Mouse (Mus musculus) limb, embryonic 14.5 days (tissue): ENCODE results near the gene Hnrnpl. TPM values are rescaled to one million over a fixed set of nuclear protein-coding genes. Genes with fewer than 3 reads are reported as not detected.

ENCODE experiments used
- ATAC-seq: fragments of 200-750 bp; cut with Nextera tagmentation; 2 replicates; pipeline ENCODE4 v1.8.0; 2017; ENCODE audit warnings: low read depth, moderate number of reproducible peaks, moderate TSS enrichment; ENCODE audit not compliant: low FRiP score
- DNase-seq: peaks from one replicate; pipeline ENCODE4 v3.0.0-alpha.2; 2015; ENCODE audit warnings: low spot score
- H3K27ac ChIP-seq: fragments of 300-500 bp; sonication (generic); replicated peaks from 2 replicates; pipeline ENCODE4 v1.5.1; 2014; ENCODE audit warnings: low read depth, mild to moderate bottlenecking, low read length, moderate library complexity, mixed read lengths
- H3K27me3 ChIP-seq: fragments of 300-500 bp; sonication (generic); 2 replicates; pipeline ENCODE4 v1.6.1; 2014; ENCODE audit warnings: low read length, mixed read lengths; ENCODE audit not compliant: control insufficient read depth, insufficient read depth
- H3K36me3 ChIP-seq: fragments of 300-500 bp; sonication (generic); 2 replicates; pipeline ENCODE4 v1.6.1; 2014; ENCODE audit warnings: mild to moderate bottlenecking, low read length, moderate library complexity, mixed read lengths; ENCODE audit not compliant: control insufficient read depth, insufficient read depth
- H3K4me1 ChIP-seq: fragments of 300-500 bp; sonication (generic); 2 replicates; pipeline ENCODE4 v1.6.1; 2014; ENCODE audit warnings: antibody characterized with exemption, low read length, mixed read lengths; ENCODE audit not compliant: control insufficient read depth, insufficient read depth
- H3K4me2 ChIP-seq: fragments of 300-500 bp; sonication (generic); replicated peaks from 2 replicates; pipeline ENCODE4 v1.6.1; 2014; ENCODE audit warnings: low read depth, mild to moderate bottlenecking, low read length, moderate library complexity; ENCODE audit not compliant: severe bottlenecking
- H3K4me3 ChIP-seq: fragments of 300-500 bp; sonication (generic); replicated peaks from 2 replicates; pipeline ENCODE4 v1.5.1; 2014; ENCODE audit warnings: low read length
- H3K9ac ChIP-seq: fragments of 300-500 bp; sonication (generic); 2 replicates; pipeline ENCODE4 v1.6.1; 2014; ENCODE audit warnings: mild to moderate bottlenecking, low read depth, low read length, moderate library complexity; ENCODE audit not compliant: severe bottlenecking
- H3K9me3 ChIP-seq: fragments of 300-500 bp; sonication (generic); 2 replicates; pipeline ENCODE4 v1.6.1; 2016; ENCODE audit warnings: low read length; ENCODE audit not compliant: control insufficient read depth
- POLR2A ChIP-seq: fragments of 200-500 bp; IDR thresholded peaks from 2 replicates; pipeline ENCODE4 v1.8.0; 2012; ENCODE audit warnings: inconsistent platforms, mild to moderate bottlenecking, moderate library complexity, borderline replicate concordance; ENCODE audit not compliant: insufficient read depth, insufficient read length; ENCODE audit errors: extremely low read depth
- WGBS: fragments of 180-500 bp; shearing (Covaris S2); extraction: QIAGEN DNeasy Blood & Tissue Kit; methylation state at CpG from one replicate; pipeline ENCODE4 v1.1.7; 2014; 5-methylcytosine and 5-hydroxymethylcytosine counted together
- polyA plus RNA-seq, 2 experiments: library from polyadenylated mRNA; depleted of rRNA in 1 of 2; stranded (reverse) in 1 of 2; unstranded in 1 of 2; fragments of >200 nt; fragmentation: Nextera tagmentation in 1 of 2; extraction: Ambion mirVana in 1 of 2; gene quantifications; 2 replicates each; pipeline versions ENCODE4 v1.2.1 to v1.2.3; 2012 to 2014

The Hnrnpl gene
- polyA plus RNA-seq, 2 experiments, result 208 to 525 TPM

DNA sequence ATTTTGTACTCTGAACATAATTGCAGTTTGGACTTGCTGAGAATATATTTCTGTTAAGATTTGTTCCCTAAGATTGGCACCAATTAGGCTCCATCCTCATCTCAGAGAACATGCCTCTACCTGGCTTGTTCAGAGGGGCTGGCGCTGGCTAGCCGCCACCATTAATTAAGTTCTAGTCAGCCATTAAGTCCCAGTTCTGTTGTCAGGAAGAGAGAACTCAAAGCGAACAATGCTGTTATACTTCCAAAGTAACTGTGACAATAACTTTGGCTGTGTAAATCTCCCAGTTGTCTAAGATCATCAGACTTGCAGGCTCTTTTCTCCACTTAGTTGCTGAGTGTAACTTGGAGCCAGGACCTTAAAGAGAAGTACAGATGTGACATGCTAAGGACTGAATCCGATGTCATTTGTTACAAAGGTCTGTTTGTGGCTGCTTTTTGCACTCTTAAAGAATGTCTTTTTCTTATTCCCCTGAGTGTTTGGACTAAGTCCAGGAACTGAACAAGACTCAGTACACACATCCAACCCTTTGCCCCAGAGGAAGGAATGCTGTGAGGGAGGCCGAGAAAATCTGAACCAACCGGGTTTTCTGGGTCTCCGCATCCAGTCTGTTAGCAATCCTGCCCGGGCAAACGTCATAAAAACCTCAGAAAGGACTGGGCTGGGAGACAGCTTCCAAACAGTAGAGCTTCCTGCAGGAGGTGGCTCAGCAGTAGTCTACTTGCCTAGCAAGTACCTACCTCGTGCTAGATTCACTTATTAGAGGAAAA, 6.3 kb upstream of the Hnrnpl start:
- no peak overlapping the region for H3K4me3 ChIP-seq
- DNase-seq (peak; percentile 72), ATAC-seq (peak; percentile 42; the same call in 1 of the 2 replicates)
- H3K27ac ChIP-seq, result peak overlapping the region; percentile 90
- H3K36me3 ChIP-seq, result no peaks in the 10 kb centered on the region
- no peaks in the 10 kb centered on the region for H3K27me3 ChIP-seq
- 15% methylated on average over 10 of the region's 10 CpGs for WGBS
- H3K4me1 ChIP-seq, result peaks cover 24% of the 10 kb centered on the region
- TF ChIP-seq POLR2A, result no peak
- peak overlapping the region; percentile 28; the same call in 1 of the 2 replicates for H3K4me2 ChIP-seq
- H3K9ac ChIP-seq, result no peak overlapping the region
- 0 out of 2 replicates have a peak, but pooled peaks cover 3% of the 10 kb centered on the region for H3K9me3 ChIP-seq

DNA sequence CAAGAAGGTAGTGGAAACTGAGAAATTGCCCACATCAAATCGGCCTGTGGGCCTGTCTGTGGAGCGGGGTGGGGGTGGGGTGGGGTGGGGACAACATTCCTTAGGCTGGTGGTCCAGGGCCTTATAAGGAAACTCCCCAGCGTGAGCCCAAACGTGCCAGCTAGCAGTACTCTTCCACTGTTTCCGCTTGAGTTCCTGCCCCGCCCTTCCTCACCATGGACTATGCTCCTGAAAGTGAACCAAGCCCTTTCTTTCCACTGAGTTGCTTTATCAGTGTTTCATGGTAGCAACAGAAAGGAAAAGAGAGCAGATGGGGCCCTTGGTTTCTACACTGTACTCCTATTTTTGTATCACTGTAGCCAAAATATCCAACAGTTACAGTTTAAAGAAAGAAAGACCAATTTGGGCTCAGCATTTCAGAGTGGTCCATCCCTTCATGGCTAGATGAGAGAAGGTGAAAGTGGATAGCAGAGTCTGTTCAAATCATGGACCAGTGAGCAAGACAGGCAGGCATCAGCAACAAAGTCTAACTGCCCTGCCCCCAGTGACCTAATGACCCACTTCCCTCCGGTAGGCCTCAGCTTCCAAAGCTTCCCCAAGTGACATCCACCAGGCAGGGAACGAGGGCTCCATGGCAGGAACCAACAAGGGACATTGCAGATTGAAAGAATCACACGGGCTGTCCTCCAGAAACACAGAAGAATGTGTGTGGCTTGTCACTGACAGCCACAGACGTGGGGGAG, 5.3 kb upstream of the Hnrnpl start:
- Histone ChIP-seq H3K4me3 (no peak overlapping the region), H3K9ac (0 out of 2 replicates have a peak overlapping the region, but pooled peaks have one; percentile 3), H3K4me1 (peaks cover 29% of the 10 kb centered on the region), H3K27ac (peak overlapping the region; percentile 90), H3K4me2 (peak overlapping the region; percentile 28; the same call in 1 of the 2 replicates), H3K9me3 (0 out of 2 replicates have a peak, but pooled peaks cover 3% of the 10 kb centered on the region), H3K36me3 (no peaks in the 10 kb centered on the region), H3K27me3 (no peaks in the 10 kb centered on the region)
- 10% methylated on average over 10 of the region's 10 CpGs for WGBS
- ATAC-seq (peak; percentile 61; the same call in 1 of the 2 replicates), DNase-seq (peak; percentile 57)
- TF ChIP-seq POLR2A, result no peak

DNA sequence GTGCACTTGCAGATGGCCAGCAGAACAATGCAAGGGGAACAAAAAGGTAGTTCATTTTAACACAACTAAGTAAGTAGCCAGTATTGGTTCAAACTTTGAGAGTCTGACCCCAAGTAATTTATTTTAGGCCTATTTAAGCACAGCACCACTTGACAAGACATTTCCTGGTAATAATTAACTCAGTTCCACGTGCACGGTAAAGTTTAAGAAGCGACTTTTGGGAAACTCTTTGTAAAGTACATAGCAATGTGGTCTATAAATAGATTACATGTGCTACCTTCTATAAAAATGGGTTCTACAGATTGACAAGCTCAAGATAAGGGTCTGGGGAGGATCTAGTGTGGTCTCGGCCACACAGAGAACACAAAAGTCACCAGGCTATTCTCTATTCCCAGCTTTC, 4.6 kb upstream of the Hnrnpl start:
- no peaks in the 10 kb centered on the region for H3K36me3 ChIP-seq
- H3K4me1 ChIP-seq, result peaks cover 32% of the 10 kb centered on the region
- no peak overlapping the region for H3K4me2 ChIP-seq
- DNase-seq (no peak), ATAC-seq (no peak)
- 38% methylated on average over 4 of the region's 4 CpGs for WGBS
- no peak overlapping the region for H3K9ac ChIP-seq
- H3K27me3 ChIP-seq, result no peaks in the 10 kb centered on the region
- no peak overlapping the region for H3K4me3 ChIP-seq
- H3K9me3 ChIP-seq, result 0 out of 2 replicates have a peak, but pooled peaks cover 3% of the 10 kb centered on the region
- peak overlapping the region; percentile 90; the same call in 1 of the 2 replicates for H3K27ac ChIP-seq
- no peak for TF ChIP-seq POLR2A

DNA sequence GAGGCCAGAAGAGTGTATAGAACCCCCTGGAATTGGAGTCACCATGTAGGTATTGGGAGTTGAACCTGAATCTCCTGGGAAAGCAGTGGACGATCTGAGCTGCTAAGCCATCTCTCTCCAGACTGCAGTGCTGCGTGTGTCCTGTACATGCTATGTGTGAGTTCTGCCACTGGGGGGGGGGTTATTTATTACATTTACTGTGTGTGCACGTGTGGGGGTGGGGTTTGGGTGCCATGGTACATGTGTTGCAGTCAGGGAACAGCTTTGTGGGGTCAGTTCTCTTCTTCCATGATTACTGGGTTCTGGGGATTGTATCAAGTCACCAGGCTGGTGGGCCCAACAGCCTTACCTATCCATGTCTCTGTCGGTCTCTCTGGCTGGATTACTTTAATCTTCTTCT, 1.5 kb upstream of the Hnrnpl start:
- no peak overlapping the region for H3K4me2 ChIP-seq
- TF ChIP-seq POLR2A, result no peak
- 76% methylated on average over 4 of the region's 4 CpGs for WGBS
- H3K27me3 ChIP-seq, result no peaks in the 10 kb centered on the region
- H3K27ac ChIP-seq, result no peak overlapping the region
- no peak overlapping the region for H3K9ac ChIP-seq
- H3K4me1 ChIP-seq, result peaks cover 29% of the 10 kb centered on the region
- no peak overlapping the region for H3K4me3 ChIP-seq
- H3K9me3 ChIP-seq, result no peaks in the 10 kb centered on the region
- DNase-seq (no peak), ATAC-seq (no peak)
- no peaks in the 10 kb centered on the region for H3K36me3 ChIP-seq

DNA sequence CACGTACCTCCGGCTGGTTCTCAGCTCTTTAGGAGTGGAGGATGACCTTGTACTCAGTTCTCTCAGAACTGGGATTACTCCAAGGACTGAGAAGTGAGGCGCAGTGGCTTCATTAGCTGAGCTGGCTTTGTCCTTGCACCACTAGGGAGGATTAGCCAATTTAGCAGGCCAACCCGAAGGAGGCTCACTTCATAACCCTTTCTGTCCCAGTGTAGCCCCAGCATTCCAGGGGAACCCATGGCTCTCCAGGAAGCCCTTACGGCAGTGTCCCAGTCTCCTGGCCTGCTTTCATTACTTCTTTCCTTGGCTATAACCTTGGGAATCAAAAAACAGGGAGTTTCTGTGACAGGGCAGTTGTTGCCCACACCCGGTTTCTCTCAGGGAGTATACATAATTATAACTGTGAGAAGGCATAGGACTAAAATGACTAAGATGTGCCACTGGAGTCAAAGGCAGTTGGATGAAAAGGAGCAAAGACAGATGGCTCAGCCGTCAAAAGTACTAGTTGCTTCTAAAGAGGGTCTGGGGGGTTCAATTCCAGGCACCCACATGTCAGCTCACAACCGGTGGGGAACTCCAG, 610 bp upstream of the Hnrnpl start:
- WGBS, result 38% methylated on average over 8 of the region's 8 CpGs
- DNase-seq (no peak), ATAC-seq (no peak)
- Histone ChIP-seq H3K9me3 (no peaks in the 10 kb centered on the region), H3K27ac (peak overlapping the region; percentile 100), H3K27me3 (no peaks in the 10 kb centered on the region), H3K36me3 (peaks cover 8% of the 10 kb centered on the region), H3K4me1 (peaks cover 29% of the 10 kb centered on the region), H3K4me2 (peak overlapping the region; percentile 94), H3K4me3 (peak overlapping the region; percentile 69), H3K9ac (peak overlapping the region; percentile 88)
- TF ChIP-seq POLR2A, result no peak
